Mouse (Mus musculus) layer of hippocampus, adult 11-12 months (tissue): ENCODE measurements at regions not wholly inside any gene's neighbourhood (a gene's known extent, or its start where the extent isn't known, plus 50 kb on each side); places are given as distances from the start of the nearest gene placed in this dataset.
"Not testable (repeated sequence)": the region's sequence is repeated elsewhere in the genome, so short reads cannot be mapped to it uniquely, and the experiment has no call there.

Source experiments
- DNase-seq: peaks from one replicate; pipeline ENCODE4 v3.0.0; 2022; ENCODE audit warnings: low spot score

- DNase-seq = peak; percentile 63
These were observed 485.1 kb upstream of the Hsf2 start for GRCm38 (mm10) chr10:57000892-57001722.

- no peak for DNase-seq
These were observed 484.5 kb upstream of the Hsf2 start for GRCm38 (mm10) chr10:57001723-57002110.

DNA sequence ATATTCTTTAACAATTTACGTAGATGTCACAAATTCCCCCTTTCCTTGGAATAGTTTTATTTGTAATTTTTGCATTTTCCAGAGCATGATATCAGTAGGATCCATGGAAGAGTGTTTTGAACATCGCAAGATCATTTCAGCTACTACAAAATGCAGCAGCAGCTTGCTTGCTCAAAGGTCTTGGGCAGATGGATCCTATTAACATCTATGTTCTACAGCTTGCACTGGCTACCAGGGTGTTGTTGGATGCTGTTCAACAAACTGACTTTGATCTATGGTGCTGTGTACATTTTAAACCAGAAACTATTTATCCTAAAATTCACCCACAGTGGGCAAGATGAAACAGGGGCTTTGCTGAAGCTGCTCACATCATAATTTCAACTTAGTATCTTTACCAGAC lies 448.5 kb upstream of the Hsf2 start:
- DNase-seq = no peak

- no peak for DNase-seq
These were observed 446.0 kb upstream of the Hsf2 start for GRCm38 (mm10) chr10:57040201-57040600.

- no peak for DNase-seq
These were observed 440.2 kb upstream of the Hsf2 start for GRCm38 (mm10) chr10:57046021-57046420.

DNA sequence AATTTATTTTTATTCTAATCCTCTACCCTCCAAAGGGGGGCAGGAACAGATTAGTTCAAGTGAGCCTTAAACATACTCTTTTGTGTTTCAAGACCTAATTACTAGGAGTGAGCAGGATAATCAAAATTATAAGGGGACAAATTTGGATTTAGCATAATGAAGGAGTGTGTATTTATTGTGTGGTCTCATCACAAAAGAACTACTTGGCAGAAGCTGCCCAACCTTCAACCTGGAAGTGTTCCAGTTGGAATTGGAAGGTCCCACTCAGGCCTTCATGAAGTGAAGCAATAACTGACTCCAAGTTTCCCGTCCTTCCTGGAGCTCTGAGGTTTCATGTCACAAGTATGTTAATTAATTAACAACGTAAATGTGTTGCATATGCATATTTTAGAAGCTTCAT lies 439.3 kb upstream of the Hsf2 start:
- peak; percentile 4 for DNase-seq

- DNase-seq = no peak
These were observed 438.5 kb upstream of the Hsf2 start for GRCm38 (mm10) chr10:57047719-57048118.

DNA sequence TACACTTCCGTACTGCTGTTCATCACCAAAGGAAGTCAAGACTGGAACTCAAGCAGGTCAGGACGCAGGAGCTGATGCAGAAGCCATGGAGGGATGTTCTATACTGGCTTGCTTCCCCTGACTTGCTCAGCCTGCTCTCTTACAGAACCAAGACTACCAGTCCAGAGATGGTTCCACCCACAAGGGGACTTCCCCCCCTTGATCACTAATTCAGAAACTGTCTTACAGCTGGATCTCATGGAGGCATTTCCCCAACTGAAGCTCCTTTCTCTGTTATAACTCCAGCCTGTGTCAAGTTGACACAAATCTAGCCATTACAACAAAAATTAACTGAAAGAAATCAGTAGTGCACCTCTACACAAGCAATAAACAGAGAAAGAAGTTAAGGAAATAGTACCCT lies 432.8 kb upstream of the Hsf2 start:
- not testable (repeated sequence) for DNase-seq

DNA sequence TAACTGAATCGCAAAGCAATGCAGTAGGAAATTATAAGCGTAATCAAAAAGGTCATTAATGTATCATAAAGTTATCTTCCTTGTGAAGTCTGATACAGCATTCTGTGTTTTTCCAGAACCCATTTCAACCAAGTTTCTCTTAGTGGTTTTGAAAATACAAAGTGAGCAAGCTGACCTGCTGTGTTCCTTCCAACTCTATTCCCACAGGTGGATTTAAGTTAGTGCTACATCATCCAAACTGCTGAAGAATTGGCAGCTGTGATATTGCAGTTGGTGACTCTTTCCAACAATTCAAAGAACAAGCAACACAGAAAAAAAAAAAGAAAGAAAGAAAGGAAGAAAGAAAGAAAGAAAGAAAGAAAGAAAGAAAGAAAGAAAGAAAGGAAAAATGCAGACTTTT lies 396.1 kb upstream of the Hsf2 start:
- DNase-seq = no peak

DNA sequence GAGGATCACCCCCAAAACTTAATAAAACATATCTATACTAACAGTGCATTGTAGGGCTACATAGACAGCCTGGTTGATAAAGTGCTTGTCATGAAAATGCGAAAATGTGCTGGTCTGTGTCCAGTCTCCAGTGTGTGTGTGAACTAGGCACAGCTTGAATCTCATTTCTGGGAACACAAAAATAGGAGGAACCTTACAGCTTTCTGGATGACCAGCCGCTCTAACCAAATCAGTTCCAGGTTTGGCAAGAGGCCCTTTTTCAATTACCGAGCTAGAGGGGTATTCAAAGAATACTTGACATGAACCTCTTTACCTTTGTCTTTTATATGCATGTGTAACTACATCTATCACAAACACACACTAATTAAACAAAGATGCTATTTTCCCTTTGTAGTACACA lies 390.3 kb upstream of the Hsf2 start:
- no peak for DNase-seq

- DNase-seq = no peak
These were observed 372.8 kb upstream of the Hsf2 start for GRCm38 (mm10) chr10:57113359-57113758.

GRCm38 (mm10) chr10:57114696-57115271 lies 371.4 kb upstream of the Hsf2 start:
- DNase-seq = no peak

GRCm38 (mm10) chr10:57121514-57121913 lies 364.7 kb upstream of the Hsf2 start:
- DNase-seq = no peak

DNA sequence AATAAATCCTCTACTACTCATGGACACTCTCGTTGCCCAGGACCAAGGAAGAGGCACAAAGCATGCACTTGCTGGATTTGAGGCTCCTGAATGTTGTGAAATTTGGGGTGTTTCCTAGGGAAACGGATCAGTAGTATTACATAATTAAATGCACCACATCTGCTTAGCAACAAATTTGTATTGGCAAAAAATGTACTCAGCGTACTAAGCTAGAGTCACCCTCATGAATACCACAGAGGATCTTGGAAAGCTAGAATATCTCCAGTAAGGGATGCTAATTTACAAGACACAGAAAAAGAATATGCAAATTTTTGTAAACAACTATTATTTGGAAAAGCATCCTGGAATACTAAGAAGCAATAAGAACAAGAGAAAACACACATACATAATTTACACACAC lies 359.0 kb upstream of the Hsf2 start:
- DNase-seq = peak; percentile 8

DNA sequence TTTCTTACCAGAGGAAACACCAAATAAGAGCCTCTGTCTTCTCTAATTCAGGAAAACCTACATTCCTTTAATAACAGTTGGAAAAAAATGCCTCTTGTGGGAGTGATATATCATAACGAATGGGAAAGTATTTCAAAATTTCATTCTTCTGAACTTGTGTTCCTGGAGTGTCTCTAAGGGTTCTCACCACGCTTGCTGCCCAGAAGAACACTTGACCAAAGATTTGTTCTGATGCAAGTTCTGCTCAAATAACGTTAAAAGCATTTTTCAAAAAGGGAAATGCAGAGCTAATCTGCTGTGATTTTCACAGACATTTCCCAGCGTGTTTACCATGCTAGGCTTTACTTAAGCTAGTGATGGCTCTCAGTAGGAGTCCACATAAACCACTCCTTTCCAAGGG lies 329.8 kb upstream of the Hsf2 start:
- DNase-seq = no peak

DNA sequence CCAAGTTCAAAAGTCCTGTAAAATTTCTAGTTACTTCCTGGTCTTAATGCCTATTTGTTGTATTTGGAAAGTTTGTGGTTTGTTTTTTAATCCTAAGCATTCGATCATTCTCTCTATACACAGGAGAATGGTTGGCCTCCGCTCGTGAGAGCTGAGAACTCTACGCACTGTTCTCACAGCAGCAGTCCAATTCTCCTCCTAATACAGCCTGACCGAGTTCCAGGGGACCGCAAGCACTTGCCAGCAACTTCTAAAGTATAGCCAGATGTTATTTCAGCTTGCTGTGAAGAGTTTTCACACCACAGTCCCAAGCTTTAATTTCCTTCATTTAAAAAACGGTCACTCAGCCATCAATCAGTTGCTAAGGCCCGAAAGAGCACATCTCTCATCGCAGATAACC lies 329.3 kb upstream of the Hsf2 start:
- no peak for DNase-seq

DNA sequence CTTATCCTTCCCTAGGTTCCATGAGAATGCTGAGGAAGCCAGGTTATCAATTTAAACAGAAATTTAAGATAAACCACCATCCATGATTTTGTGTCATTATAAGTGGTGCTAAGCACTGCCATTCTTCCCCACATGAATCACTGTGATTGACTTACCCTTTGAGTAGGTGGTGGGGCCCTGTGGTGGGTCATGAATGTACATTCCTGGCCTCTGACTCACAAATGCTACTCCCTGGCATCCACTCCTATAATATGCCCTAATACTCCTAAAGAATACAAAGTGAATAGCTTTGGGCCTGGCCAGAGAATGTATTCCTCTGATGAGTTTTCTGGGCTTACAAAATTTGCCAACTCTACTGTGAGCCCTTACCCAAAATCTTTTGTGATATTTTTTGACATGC lies 325.6 kb upstream of the Hsf2 start:
- no peak for DNase-seq

DNA sequence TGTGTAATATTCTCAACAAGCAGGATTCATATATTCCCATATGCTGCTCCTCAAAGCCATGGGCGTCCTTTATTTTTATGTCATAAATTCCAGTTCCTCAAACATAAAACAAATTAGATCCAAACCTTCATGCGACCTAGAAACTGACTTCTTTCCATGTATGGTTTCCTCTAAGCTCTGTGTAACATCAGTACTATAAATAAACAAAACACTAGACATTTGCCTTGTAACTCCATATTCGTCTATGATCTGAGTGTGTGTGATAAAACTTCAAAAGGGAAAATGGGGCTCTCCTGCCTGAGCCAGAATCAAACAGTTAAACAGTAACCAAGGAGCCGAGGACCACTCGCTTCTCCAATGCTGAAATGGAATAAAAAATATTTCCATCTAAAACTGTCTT lies 322.8 kb upstream of the Hsf2 start:
- DNase-seq = no peak

DNA sequence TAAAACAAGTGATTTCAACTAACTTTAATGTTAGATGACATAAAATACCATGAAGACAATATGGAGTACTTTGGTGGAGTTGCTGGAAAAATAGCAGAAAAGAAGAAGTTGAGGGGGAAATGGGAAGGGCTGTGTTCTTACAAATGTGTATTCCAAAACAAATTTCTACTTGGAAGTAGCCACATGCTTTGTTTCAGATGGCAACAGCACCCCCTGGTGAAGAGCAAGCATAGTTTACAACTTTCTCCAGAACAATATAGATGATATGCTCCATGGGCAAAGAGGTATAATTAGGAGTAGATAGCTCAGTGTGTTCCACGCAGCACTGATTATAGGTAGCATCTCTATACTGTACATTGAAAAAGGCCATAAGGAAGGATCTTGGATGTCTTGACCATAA lies 302.6 kb upstream of the Hsf2 start:
- peak; percentile 16 for DNase-seq

- DNase-seq = no peak
These were observed 275.5 kb upstream of the Hsf2 start for GRCm38 (mm10) chr10:57210701-57211100.

DNA sequence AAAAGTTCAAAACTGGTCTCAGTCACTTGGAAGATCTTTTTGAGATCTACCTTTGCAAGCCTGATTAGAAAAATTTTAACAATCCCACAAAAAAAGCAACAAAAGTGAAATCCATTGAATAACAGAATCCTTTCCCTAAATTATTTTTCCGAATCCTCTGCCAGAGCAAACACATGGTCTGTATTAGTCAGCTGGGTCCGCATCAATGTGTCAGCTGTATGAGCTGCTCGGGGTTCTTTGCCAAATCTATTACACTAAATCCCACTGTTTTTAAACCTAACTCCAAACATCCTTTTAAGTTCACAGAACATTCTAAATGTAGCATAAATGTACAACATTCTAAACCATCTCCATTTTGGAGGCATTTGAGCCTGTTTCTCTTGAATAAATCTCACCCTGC lies 255.1 kb upstream of the Hsf2 start:
- DNase-seq = peak; percentile 28

GRCm38 (mm10) chr10:57281220-57281619 lies 205.0 kb upstream of the Hsf2 start:
- DNase-seq = no peak

- no peak for DNase-seq
These were observed 203.3 kb upstream of the Hsf2 start for GRCm38 (mm10) chr10:57282896-57283295.

DNA sequence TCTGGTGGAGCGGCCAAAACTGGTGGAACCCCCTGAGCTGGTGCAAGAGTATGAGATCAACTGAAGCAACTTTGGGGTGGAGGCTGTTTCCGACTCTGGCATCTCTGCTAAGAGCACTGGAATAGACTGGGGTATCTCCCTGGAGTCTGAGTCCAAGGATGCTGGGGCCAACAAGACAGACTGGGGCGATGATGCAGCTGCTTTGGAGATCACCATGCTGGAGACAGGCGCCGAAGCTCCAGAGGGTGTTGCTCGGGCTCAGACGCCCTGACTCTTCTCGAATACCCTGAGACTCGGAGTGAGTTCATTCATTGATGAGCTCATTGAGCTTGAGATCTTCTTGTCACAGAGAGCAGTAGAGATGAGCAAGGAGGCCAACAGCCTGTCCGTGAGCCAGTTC lies 194.6 kb upstream of the Hsf2 start:
- no peak for DNase-seq
